Mouse (Mus musculus) intestine, embryonic 15.5 days (tissue): ENCODE measurements at regions not wholly inside any gene's neighbourhood (a gene's known extent, or its start where the extent isn't known, plus 50 kb on each side); places are given as distances from the start of the nearest gene placed in this dataset.

ENCODE experiments used
- ATAC-seq: fragments of 200-750 bp; cut with Nextera tagmentation; 2 replicates; pipeline ENCODE4 v1.8.0; 2017; ENCODE audit warnings: moderate TSS enrichment, moderate library complexity
- H3K27ac ChIP-seq: fragments of 300-500 bp; sonication (generic); 2 replicates; pipeline ENCODE4 v1.5.1; 2015; ENCODE audit warnings: mild to moderate bottlenecking, inconsistent platforms
- H3K27me3 ChIP-seq: fragments of 300-500 bp; sonication (generic); replicated peaks from 2 replicates; pipeline ENCODE4 v1.6.1; 2015; ENCODE audit warnings: inconsistent platforms
- H3K36me3 ChIP-seq: fragments of 300-500 bp; sonication (generic); 2 replicates; pipeline ENCODE4 v1.6.1; 2015; ENCODE audit warnings: inconsistent platforms
- H3K4me1 ChIP-seq: fragments of 300-500 bp; sonication (generic); replicated peaks from 2 replicates; pipeline ENCODE4 v1.6.1; 2015; ENCODE audit warnings: inconsistent platforms
- H3K4me2 ChIP-seq: fragments of 300-500 bp; sonication (generic); replicated peaks from 2 replicates; pipeline ENCODE4 v1.6.1; 2015; ENCODE audit warnings: mild to moderate bottlenecking, inconsistent platforms
- H3K4me3 ChIP-seq: fragments of 300-500 bp; sonication (generic); replicated peaks from 2 replicates; pipeline ENCODE4 v1.5.1; 2015; ENCODE audit warnings: inconsistent platforms
- H3K9ac ChIP-seq: fragments of 300-500 bp; sonication (generic); 2 replicates; pipeline ENCODE4 v1.6.1; 2015; ENCODE audit warnings: inconsistent platforms
- H3K9me3 ChIP-seq: fragments of 300-500 bp; sonication (generic); 2 replicates; pipeline ENCODE4 v1.6.1; 2016; ENCODE audit warnings: inconsistent platforms
- WGBS: fragments of 180-500 bp; shearing (Covaris S2); methylation state at CpG from one replicate; pipeline ENCODE4 v1.1.7; 2015; 5-methylcytosine and 5-hydroxymethylcytosine counted together

- Histone ChIP-seq H3K9me3 (no peaks in the 10 kb centered on the region), H3K36me3 (no peaks in the 10 kb centered on the region), H3K9ac (no peak overlapping the region), H3K4me1 (peaks cover 11% of the 10 kb centered on the region; the same call in 1 of the 2 replicates), H3K4me3 (no peak overlapping the region), H3K27ac (no peak overlapping the region), H3K4me2 (no peak overlapping the region), H3K27me3 (no peaks in the 10 kb centered on the region)
- no peak for ATAC-seq
- 78% methylated on average over 2 of the region's 2 CpGs for WGBS
Measured at GRCm38 (mm10) chr16:20808263-20808662, 74.0 kb upstream of the Thpo start.

- Histone ChIP-seq H3K4me3 (no peak overlapping the region), H3K27me3 (no peaks in the 10 kb centered on the region), H3K36me3 (no peaks in the 10 kb centered on the region), H3K27ac (no peak overlapping the region), H3K9me3 (no peaks in the 10 kb centered on the region), H3K4me2 (no peak overlapping the region), H3K9ac (no peak overlapping the region), H3K4me1 (peaks cover 15% of the 10 kb centered on the region; the same call in 1 of the 2 replicates)
- WGBS: 86% methylated on average over 7 of the region's 7 CpGs
- ATAC-seq: no peak
Measured at GRCm38 (mm10) chr16:20806739-20807138, 72.4 kb upstream of the Thpo start.

- no peaks in the 10 kb centered on the region for H3K36me3 ChIP-seq
- no peak for ATAC-seq
- H3K4me2 ChIP-seq: no peak overlapping the region
- H3K4me3 ChIP-seq: no peak overlapping the region
- no peaks in the 10 kb centered on the region for H3K9me3 ChIP-seq
- no peaks in the 10 kb centered on the region for H3K27me3 ChIP-seq
- no peak overlapping the region for H3K27ac ChIP-seq
- 86% methylated on average over 6 of the region's 6 CpGs for WGBS
- no peak overlapping the region for H3K9ac ChIP-seq
- peaks cover 15% of the 10 kb centered on the region; the same call in 1 of the 2 replicates for H3K4me1 ChIP-seq
Measured at GRCm38 (mm10) chr16:20805793-20806192, 71.5 kb upstream of the Thpo start.

DNA sequence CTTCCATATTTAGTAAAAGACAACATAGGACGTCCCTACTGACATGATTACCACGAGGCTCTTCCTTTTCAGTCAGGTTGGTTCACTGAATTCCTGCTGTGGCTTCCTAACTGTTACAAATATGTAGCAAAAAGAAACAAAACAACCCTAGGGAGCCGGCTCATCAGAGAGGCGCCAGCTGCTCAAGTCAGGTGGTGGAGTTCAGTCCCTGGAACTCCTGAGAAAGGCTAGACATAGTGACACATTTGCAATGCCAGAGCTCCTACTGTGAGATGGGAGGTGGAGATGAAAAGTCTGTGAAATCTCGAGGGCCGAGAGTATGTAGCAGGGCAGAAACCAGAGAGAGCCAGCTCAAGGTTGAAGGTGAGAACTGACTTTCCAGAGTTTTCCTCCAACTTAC lies 70.8 kb upstream of the Thpo start:
- Histone ChIP-seq H3K4me2 (peak overlapping the region; percentile 72; the same call in 1 of the 2 replicates), H3K4me3 (no peak overlapping the region), H3K4me1 (peaks cover 15% of the 10 kb centered on the region; the same call in 1 of the 2 replicates), H3K9ac (no peak overlapping the region), H3K36me3 (no peaks in the 10 kb centered on the region), H3K27me3 (no peaks in the 10 kb centered on the region), H3K27ac (0 out of 2 replicates have a peak overlapping the region, but pooled peaks have one; percentile 48), H3K9me3 (no peaks in the 10 kb centered on the region)
- peak; percentile 37; the same call in 1 of the 2 replicates for ATAC-seq
- 28% methylated on average over 6 of the region's 6 CpGs for WGBS

DNA sequence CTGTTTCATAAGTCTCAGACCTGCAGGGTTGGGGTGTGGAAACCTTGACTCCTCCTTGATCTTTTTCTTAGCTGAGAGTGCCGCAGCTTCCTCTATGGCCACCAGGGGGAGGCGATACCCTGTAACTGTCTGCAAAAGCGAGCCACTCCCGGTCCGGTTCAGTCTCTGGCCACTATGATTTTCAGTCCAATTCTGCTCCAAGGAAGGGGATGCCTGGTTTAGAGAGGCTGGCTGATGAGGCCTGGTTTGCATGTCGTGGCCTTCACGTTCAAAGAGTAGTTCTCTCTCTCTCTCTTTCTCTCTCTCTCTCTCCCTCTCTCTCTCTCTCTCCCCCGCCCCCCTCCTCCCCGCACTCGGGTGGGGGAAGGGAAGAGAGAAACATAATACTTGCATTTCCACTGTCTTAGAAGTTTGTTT lies 70.3 kb upstream of the Thpo start:
- Histone ChIP-seq H3K4me1 (peaks cover 15% of the 10 kb centered on the region; the same call in 1 of the 2 replicates), H3K4me3 (peak overlapping the region; percentile 32), H3K9ac (no peak overlapping the region), H3K27ac (peak overlapping the region; percentile 70; the same call in 1 of the 2 replicates), H3K36me3 (no peaks in the 10 kb centered on the region), H3K27me3 (no peaks in the 10 kb centered on the region), H3K9me3 (no peaks in the 10 kb centered on the region), H3K4me2 (peak overlapping the region; percentile 72)
- under 1% methylated on average over 9 of the region's 10 CpGs for WGBS
- peak; percentile 88 for ATAC-seq

DNA sequence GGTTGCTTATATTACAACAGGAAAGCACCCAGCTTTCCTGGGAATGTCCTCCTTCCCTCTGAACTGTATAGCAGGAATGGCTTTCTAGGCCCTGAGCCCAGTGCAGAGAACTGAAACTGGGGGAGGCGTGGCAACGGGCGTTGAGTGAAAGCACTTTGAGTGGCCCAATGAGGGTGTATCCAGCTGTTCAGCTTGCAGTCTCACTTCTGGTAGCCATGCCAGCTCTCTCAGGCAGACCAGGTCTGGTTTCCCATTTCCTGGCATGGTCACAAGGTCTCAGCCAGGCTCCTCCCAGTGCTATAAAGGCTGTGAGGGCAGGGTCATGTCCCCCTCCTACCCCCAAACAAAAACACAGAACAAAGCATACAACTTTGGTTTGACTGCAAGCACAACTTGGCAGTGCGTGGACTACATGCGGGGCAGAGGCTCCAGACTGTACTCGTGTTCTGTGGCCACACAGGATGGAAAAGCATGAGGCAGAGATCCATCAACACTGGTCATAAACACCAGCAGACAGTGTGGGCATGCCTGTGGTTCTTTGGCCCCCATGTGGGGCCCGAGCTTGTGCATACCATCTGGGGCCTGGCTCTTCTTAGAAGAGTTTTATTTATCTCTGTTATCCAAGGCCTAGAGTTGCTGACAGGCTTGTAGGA lies 69.1 kb upstream of the Thpo start:
- Histone ChIP-seq H3K4me3 (no peak overlapping the region), H3K4me2 (no peak overlapping the region), H3K4me1 (peaks cover 15% of the 10 kb centered on the region; the same call in 1 of the 2 replicates), H3K27ac (0 out of 2 replicates have a peak overlapping the region, but pooled peaks have one; percentile 24), H3K36me3 (no peaks in the 10 kb centered on the region), H3K27me3 (no peaks in the 10 kb centered on the region), H3K9ac (no peak overlapping the region), H3K9me3 (no peaks in the 10 kb centered on the region)
- WGBS: 49% methylated on average over 7 of the region's 7 CpGs
- peak; percentile 49; the same call in 1 of the 2 replicates for ATAC-seq

DNA sequence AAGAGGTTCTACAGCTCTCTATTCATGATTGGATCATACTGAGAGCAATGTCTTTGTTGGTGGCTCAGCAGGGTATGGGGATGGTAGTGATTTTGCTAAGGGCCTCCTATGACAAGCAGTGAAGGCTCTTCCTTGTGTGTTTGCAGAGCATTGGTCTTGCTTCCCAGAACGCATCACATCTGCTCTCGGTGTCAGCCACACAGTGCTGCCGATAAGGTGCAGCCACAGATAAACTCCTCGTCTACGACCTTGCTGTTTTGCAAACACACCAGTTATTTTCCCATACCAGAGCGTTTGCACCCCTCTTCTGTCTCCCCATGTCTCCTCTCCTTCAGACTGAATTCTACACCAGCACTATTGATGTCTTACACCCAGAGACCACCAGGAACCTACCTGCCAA lies 68.4 kb upstream of the Thpo start:
- H3K36me3 ChIP-seq: no peaks in the 10 kb centered on the region
- H3K4me2 ChIP-seq: no peak overlapping the region

DNA sequence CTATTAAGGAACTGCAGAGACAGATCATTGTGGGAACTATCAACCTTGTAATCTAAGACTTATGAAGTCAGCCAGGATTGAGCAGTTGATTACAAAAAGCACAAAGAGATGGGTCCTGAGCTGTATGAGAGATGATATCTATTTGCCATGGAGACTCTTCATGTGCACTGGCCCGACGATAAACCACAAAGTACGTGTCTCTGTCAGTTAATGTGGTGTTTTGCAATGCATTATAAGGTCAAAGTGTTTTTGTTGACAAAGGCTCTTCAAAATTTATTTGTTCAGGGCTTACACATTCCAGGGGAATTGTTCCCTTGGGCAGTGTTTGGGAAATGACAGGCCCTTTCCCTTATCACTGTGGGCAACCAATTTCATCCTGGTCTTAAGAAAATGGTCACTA lies 65.7 kb upstream of the Thpo start:
- no peaks in the 10 kb centered on the region for H3K36me3 ChIP-seq
- 93% methylated on average over 3 of the region's 3 CpGs for WGBS
- H3K4me1 ChIP-seq: peaks cover 12% of the 10 kb centered on the region; the same call in 1 of the 2 replicates
- no peak overlapping the region for H3K27ac ChIP-seq
- H3K9me3 ChIP-seq: no peaks in the 10 kb centered on the region
- ATAC-seq: no peak
- H3K4me3 ChIP-seq: no peak overlapping the region
- no peaks in the 10 kb centered on the region for H3K27me3 ChIP-seq
- no peak overlapping the region for H3K4me2 ChIP-seq
- no peak overlapping the region for H3K9ac ChIP-seq

More for the DNA sequence above, 68.4 kb upstream of the Thpo start:
- no peak for ATAC-seq
- H3K4me3 ChIP-seq: no peak overlapping the region
- 66% methylated on average over 6 of the region's 6 CpGs for WGBS
- H3K4me1 ChIP-seq: peaks cover 15% of the 10 kb centered on the region; the same call in 1 of the 2 replicates
- H3K9ac ChIP-seq: no peak overlapping the region
- H3K27ac ChIP-seq: peak overlapping the region; percentile 17; the same call in 1 of the 2 replicates
- H3K27me3 ChIP-seq: no peaks in the 10 kb centered on the region
- H3K9me3 ChIP-seq: no peaks in the 10 kb centered on the region

GRCm38 (mm10) chr16:20798115-20798514 lies 63.8 kb upstream of the Thpo start:
- ATAC-seq: no peak
- WGBS: 44% methylated on average over 4 of the region's 4 CpGs
- H3K4me1 ChIP-seq: peaks cover 3% of the 10 kb centered on the region; the same call in 1 of the 2 replicates

DNA sequence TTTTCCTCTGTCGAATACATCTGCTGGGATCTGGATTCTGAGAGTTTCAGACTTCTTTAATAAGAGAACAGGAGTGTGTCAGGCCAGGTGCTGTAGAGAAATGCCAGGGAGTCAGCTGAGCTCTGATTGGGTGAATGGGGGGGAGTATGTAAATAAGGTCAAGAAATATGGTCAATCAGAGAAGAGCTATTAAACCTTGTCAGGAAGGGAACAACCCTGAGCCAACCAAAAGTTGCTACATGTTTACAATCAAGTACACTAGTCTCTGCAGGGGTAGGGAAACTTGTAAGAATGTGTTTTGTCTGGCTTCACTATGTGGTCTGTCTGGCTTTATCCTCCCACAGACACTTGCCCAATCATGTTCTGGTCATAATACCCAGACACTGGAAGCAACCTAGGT lies 60.4 kb upstream of the Thpo start:
- Histone ChIP-seq H3K36me3 (no peaks in the 10 kb centered on the region), H3K27ac (no peak overlapping the region), H3K27me3 (no peaks in the 10 kb centered on the region), H3K4me3 (no peak overlapping the region), H3K4me2 (no peak overlapping the region), H3K9ac (no peak overlapping the region), H3K4me1 (no peaks in the 10 kb centered on the region), H3K9me3 (no peaks in the 10 kb centered on the region)
- WGBS: 67% methylated on average over 1 of the region's 1 CpGs
- no peak for ATAC-seq

More at GRCm38 (mm10) chr16:20798115-20798514, 63.8 kb upstream of the Thpo start:
- Histone ChIP-seq H3K9me3 (no peaks in the 10 kb centered on the region), H3K4me3 (no peak overlapping the region), H3K36me3 (no peaks in the 10 kb centered on the region), H3K27me3 (no peaks in the 10 kb centered on the region), H3K27ac (no peak overlapping the region), H3K9ac (no peak overlapping the region), H3K4me2 (no peak overlapping the region)
